Mouse (Mus musculus) right cerebral cortex, postnatal 25 days (tissue): ENCODE results near the gene Pros1.

ENCODE experiments used
- DNase-seq: peaks from one replicate; pipeline ENCODE4 v3.0.0; 2022

The Pros1 gene

DNA sequence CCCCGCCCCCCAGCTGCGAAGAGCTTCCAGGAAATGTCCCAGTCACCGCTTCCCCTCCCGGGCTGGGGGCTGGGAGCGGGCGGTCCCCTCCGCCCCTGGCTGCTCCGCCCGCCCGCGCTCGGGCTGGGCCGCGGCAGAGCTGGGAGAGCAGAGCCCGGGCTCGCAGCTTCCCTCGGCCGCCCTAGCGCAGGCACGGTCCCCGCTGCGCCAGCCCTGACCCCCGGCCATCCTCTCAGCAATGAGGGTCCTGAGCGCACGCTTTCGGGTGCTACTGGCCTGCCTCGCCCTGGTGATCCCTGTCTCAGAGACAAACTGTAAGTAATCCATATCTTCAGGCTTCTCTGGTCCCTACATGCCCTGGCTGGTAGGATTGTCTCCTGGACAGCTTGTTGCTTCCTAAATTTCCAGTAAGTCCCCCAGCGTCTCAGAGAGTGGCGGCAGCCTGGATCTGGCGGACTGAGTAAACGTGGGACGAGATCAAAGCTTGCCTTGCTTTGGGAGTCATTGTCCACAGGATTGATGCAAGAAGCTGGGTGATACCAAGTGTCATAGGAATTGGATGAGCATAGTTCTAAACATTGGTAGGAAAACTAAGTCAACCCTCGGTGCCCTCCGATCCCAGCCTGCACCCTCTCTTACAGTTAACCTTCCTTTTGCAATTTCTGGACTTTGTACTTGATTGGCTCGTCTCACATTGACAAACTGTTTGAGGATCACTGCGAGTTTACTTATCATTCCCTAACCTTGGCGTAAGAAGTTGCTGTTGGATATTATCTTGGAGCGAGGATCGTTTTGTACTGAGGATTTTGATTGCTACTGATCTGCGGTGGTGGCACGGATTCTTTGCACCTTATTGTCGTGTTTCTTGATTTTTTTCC is at the start of gene Pros1:
Gene Pros1, plus strand, starts transcription at position 117 of the 878 bp plus-strand sequence.
- DNase-seq = peak; percentile 38

DNA sequence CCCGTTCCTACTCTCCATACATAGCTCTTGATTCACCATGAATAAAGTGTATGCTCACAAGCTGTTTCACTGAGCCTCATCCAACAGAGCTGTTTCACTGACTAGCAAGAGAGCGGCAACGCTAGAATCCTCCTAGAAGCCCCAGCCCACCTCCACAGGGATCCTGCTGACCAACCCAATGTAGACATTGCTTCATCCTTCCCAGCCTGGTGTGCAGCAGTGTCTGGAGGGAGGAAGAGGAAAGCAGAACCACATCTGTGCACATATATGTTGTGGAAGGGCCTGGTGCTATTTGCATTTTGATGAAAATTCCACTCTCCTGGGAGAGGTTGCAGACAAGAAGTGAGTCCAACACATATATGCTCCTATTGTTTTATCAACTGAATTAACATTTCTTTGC is 49.5 kb upstream of the Pros1 start:
- no peak for DNase-seq

DNA sequence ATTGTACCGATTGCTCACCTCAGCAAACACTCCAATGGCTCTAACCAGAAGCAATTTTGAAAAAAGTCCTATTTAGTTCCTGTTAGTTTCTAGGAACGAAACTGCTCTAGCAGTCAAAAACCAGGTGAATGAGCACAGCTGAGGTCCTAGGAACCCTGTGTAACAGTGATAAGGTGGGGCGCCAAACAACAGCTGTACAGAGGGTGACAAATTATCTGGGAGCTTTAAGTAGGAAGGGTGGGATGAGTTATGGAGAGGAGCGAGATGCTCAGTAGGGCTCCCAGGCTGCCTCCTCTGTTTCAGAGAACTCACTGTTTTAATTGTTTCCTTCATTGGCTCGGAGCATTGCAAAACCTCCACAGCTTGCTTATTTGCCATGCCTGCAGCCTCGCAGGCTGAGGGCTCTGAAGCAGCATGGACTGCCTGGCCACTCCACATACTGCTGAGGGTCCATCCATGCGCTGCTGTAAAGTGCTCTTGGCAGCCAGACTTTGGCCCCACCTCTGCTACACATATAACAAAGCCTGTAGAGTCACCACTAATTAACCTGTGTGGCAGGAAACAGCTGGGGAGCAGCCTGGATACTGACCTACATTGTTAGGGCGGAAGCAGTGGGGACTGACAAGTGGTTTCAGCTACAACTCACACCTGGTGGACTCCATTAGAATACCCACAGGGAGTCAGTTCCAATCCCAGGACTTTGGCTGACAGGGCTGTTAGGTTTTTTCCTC is 46.7 kb upstream of the Pros1 start:
- DNase-seq = no peak

DNA sequence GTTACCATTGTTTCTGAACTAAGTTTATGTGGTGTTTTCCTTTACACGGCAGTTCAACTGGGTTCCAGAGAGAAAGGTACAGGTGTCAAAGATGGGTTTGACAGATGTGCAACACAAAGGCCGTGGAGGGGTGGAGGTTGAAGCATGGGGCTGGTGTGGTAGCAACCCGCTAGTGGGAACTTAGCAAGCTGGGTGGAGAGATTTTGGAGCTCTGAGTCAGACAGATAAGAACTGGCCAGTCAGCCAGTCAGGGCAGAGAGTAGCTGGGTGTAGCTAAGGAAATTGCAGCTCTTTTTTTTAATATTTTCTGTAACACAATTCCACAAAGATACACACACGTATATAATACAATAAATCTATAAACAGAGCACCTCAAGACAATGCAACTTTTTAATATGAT is 43.3 kb upstream of the Pros1 start:
- DNase-seq = no peak

DNA sequence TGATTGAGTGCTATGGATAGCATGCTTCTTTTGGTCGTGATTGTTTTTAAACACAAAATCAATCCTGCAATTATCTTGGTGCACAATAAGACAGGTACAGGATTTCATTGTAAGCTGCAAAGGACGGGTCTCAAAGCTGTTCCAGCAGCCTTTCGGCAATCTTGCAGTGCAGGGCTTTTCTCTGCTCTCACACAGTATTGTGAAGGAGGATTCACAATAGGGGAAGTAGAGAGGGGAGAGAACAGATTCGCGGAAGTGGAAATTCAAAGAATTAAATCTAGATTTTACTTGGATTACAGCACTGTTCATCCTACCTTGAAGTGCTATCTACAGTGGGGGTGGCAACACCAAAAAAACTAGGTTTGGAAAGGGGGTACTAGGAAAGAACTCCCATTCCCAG is 40.3 kb upstream of the Pros1 start:
- no peak for DNase-seq

DNA sequence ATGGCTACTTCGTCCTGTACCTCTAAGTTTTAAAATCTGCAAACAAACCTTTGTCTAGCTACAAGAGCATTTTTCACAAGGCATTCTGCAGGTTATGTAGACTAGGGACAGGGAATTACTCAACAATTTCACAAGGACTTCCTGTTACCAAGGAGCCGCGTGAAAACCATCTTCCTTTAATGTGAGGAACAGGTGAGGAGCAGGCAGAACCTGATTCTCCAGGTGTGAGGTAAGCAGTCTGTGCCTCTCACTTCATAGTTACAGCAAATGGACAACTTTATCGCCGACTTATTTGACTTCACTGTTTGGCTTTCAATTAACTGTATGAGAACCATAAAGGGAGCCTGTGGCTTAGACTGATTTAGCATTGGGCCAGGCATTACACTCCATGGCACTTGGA is 39.6 kb upstream of the Pros1 start, which contains the start of gene Stx19:
Gene Stx19, plus strand, starts transcription at position 186 of the 400 bp plus-strand sequence.
- DNase-seq = no peak

DNA sequence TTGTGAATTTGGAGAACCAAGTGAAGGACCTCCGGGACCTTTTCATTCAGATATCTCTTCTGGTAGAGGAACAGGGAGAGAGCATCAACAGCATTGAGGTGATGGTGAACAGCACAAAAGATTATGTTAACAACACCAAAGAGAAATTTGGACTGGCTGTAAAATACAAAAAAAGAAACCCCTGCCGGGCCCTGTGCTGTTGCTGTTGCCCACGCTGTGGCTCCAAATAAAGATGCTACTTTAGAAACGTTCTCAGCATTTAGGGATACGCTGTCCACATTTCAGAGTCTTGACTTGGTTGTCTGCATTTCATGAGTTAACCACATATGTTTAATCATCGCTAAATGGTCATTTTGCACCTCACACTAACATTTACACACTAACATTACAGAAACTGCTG is 31.6 kb upstream of the Pros1 start:
- DNase-seq = no peak

DNA sequence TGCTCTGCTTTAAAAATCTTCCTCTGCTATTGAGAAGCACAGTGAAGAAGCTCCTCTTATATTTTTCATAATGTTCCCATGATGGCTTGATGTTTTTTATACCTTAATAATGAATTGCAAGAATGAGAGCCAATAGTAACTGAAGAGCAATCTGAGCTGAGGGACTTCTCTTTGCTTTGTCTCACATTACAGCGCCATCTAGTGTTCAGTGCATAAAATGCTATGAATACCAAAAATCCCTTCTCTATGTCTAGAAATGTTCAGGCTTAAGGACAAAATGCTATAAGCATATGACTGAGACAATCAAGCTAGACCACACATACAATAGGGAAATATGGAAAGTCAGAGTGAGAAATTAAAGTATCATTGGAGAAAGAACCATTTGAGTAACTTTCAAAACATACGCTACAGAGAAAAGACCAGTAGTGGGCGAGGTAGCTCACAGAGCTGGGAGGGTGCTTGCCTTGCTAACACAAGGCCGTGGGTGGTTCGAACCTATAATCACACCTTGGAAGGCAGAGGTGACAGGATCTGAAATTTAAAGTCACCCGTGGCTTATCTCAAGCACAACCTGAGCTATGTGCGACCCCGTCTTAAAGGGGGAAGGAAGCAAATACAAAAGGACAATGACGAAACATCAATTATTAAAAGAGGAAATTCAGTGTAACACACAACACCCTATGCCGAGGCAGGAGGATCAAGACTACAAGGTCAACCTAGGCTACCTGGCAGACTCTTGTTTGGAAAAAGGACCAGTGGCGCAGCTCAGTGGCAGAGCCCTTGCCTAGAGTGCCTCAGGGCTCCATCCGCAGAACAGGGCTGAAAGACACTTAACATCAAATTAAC is 27.7 kb upstream of the Pros1 start:
- DNase-seq = no peak

DNA sequence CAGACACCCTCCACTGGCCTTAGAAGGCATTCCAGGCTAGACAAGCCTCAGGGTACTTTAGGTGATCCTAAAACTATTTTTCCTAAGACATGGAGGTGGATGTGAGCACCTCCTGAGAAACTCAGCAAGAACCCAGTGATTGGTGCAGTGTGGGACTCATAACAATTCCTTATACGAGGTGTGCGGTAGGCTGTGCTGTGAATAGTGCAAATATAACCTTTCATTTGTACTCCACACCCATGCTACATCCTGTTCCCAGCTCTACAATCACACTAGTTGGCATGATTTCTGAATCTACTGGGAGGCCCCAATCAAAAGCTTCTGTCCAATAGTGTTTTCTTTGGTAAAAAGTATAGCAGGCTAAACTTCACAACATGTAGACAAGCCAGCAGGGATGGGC is 22.1 kb upstream of the Pros1 start:
- no peak for DNase-seq

DNA sequence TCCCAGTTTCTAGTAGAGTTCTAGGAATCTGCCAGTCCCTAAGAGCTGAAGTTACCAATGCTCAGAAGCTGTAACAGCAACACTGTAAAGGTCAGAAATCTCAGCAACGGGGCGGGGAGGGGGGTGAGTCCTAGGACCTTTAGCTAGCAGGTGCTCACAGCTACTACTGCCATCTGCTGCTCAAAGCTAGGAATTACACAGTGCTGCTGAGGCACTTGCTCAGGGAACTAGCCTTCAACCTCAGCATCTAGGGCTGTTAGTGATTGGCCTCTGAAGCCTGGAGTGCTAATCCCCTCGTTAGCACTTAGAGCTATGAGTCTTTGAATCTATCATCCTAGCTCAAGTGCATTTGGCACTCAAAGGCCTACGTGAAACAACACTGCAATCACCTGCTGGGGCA is 21.6 kb upstream of the Pros1 start:
- no peak for DNase-seq

DNA sequence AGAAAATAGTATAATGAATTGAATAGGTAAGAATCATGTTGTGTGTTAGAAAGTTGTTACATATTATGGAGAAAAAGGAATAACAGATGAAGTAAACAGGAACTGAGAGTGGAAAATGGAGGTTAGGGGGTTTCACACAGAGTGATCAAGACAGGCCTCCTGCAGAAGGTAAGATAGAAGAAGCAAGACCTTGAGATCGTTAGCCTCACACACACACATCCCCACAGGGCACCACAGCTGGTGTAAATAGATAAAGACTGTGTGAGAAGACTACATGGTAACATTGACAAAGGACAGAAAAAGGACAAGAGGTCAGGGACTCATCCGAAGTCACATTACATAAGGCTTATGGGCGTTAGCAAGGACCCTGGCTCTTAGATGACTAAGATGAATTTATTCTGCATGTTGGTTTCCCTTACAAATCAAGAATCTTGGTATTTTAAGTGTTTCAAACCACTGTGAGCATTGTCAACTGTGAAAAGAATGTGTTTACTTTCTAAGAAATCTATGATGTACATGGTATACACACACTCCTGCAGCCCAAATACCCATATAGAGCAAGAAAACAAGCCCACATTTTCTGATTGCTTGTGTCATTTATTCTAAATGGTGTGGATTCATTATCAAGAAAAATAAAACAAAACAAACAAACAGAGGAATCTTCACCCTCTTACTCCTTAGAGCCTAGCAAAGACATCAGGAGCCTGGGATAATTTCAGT is 19.9 kb upstream of the Pros1 start:
- DNase-seq = no peak

DNA sequence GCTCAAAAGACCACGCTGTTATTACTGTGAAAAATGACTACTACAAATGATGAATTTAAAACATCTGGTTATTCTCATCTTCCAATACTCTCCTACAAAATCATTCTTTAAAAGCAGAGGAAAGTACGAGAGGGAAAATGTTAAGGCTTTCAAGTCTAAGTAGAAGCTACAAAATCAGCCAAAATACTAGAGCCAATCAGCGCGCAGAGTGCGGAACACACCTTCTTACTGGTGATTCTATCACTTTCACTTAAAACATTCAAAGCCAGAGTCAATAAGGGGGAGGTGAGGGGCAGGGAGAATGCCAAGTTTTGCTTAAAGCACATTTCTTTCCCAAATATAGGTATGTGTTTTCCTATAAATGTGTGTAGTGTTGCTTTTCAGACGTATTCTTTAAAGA is 8.8 kb upstream of the Pros1 start:
- DNase-seq = no peak

DNA sequence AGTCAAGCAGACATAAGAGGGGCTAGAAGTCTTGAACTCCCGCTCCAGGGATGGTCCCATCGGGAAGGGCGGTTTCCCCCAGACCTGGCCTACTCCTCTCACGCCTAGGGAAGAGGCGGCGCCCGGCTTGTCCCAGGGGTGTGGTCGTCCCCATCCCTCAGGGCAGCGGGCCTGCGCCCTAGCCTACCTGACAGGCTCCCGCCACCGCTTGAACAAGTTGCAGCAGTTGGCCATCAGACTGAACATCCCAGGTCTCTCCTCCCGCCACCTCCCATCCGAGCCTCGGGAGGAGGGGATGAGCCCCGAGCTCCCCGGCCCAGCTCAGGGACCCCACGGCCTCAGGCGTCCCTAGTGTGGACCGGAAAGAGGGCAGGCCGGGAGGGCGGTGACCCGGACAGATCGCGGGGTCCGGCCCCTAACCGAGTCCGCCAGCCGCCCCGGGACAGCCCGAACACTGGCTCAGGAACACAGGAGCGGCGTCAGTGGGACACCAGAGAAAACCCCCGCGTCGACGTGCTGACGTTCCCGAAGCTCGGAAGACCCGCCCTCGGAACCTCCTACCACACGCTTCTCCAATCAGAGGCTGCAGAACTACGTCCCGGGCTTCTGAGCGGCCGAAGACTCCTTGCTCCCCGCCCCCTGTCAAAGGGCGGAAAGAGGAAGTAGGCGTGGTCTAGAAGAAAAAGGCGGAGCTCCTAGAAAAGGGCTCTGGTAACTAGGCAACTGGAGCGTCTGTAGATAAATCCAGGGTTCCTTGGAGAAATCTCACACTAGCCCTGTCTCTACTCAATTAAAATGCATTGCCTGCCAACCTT is 7.4 kb upstream of the Pros1 start, which contains the start of gene Arl13b:
Gene Arl13b, minus strand, starts transcription at position 543 of the 815 bp plus-strand sequence.
- DNase-seq = peak; percentile 91

DNA sequence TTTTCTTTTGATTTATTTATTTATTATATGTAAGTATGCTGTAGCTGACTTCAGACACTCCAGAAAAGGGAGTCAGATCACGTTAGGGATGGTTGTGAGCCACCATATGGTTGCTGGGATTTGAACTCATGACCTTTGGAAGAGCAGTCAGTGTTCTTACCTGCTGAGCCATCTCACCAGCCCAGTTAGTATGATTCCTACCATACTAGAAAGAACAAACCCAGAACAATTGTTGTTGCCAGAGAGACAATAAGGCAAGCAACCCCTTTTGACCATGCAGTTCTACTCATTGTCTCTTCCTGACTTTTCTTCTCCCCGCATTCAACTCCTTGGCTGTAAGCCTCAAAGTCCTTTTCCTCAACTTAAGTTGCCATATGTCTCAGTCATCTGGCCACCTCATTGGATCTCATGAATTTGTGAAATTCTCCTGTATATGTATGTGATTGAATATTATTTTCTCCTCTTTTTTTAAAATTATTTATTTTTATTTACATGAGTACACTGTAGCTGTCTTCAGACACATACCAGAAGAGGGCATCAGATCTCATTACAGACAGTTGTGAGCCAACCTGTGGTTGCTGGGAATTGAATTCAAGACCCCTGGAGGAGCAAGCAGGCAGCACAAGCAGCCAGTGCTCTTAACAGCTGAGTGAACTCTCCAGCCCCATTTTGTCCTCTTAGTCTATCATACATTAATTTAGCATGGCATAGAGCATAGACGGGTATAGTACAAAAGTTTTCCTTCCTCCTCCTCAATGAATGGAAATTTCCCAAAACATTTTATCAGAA is 1.4 kb upstream of the Pros1 start:
- no peak for DNase-seq

DNA sequence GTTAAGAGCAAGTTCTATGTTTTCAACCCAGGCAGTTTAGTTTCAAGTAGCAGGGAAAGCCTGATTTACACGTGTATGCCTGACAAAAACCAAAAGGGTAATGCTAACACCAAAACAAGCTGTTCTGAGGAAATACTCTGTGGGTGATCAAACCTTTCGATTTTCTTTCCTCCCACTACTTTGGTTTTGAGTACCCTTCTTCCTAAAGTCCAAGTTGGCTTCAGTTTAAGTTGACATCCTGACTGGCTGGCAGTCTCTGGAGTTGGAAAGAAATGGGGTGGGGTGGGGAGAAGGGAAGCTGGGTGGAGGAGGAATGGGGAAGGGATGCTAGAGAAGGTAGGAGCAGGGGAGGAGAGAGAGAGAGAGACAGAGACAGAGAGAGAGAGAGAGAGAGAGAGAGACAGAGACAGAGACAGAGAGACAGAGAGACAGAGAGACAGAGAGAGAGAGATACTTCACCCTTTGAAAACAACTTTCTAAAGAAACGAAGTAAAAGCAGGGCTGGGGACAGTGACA is 438 bp upstream of the Pros1 start:
- no peak for DNase-seq

DNA sequence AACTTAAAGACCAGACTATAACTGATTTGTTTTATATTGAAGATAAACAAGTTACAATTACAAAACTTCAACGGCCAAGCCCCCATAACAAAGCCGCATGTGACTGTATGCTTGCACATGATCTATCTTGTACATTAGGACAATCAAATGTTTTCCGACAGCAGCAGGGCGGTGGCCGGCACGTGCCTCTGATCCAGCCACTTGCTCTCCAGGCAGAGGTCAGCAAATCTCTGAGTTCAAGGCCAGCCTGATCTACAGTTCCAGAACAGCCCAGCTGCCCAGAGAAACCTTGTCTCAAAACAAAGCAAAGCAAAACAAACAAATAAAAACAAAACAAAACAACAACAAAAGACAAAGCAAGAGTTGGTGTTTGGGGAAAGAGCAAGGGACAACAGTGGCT is 1.3 kb downstream of the Pros1 start:
- no peak for DNase-seq

DNA sequence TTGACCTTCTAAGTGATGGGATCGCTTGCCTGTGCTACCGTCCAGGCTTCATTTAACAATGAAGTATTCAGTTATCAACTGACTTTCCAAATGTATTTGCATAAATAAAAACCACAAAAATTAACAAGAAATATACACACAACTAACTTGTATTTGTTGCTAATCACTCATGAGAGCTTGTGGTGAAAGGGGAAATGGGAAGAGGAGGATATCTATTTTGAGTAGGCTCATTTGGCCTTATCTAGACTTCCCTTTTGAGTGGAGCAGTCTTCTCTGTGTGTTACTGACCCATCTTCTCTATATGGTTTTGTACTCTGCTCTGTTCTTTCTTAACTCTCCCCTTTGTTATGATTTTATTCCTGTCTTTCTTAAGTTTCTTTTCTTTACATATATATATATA is 2.2 kb downstream of the Pros1 start:
- DNase-seq = no peak

DNA sequence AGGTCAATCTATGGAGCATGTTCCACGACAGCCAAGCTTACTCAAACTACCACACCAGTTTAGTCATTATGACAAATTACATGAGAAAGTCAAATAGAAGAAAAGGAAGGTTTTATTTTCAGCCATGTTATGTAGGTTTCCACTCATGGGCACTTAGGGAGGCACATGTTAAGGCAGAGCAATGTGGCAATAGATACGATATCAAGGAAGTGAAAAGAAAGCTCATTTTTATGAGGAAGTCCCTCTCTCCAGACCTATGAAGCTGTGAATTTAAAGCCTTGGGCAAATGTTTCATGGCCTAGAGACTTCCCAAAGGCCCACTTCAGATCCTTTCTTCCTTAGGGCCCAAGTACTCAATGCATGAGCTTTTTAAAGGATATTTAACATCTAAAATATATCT is 3.4 kb downstream of the Pros1 start:
- DNase-seq = no peak

DNA sequence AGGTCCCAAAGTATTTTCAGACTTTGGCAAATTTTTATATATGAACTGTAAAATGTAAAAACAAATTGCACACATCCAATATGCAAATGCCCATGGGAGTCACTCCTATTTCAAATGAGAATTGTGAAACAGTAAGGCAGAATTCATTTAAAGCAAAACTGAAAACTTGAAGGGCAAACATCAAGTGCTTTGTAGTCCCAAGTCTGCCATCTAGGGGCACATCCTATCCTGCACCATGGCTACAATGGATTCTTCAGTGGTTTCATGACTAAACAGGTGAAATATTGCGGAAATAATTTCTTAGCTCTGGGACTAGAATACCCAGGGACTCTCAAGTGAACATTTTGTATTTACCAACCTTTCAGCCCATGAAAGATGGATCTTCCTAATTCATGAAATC is 3.9 kb downstream of the Pros1 start:
- DNase-seq = no peak

DNA sequence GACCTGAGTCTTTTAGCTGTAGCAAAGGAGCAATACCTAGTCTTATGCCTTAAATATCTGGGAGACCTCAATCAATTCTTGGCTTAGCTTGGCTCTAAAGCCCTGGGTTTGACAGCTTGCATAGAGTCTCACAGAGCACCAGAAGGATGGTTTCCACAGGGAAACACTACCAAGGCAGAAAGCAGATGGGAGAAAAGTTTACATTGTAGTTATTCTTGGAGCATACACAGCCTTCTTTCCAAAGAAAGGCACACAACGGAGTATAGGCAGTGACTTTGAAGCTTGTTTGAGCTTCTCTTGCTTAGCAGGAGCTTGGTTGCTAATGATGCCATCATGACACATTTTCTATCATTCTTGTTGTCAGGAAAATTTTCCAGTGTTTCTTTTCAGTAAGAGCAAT is 6.0 kb downstream of the Pros1 start:
- no peak for DNase-seq

DNA sequence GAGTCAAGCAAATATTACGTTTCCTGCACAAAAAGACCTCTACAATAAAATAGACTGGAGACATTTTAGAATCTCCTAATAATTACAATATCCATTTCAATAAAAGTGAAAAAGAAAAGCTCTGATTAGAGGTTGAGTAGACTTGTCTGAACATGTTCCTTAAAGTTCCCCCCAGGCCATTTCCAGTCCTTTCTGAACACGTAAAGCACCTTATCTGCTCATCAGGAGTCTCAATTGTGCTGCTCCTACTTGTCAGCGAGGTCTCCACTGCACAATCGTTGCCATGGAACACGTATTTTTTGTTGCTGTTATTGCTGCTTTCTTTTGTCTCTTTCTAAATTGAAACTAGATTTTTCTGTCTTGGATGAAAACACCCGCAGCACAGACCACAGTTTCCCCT is 7.3 kb downstream of the Pros1 start:
- DNase-seq = no peak
